Mouse (Mus musculus) midbrain, embryonic 12.5 days (tissue): Measurements from ENCODE around the gene Tardbp. TPM values are rescaled to one million over a fixed set of nuclear protein-coding genes. Genes with fewer than 3 reads are reported as not detected.
A peak's percentile ranks its signal among the peaks of the same experiment; 100 is the strongest.

Experiments
- ATAC-seq: fragments of 200-750 bp; cut with Nextera tagmentation; 2 replicates; pipeline ENCODE4 v1.8.0; 2017; ENCODE audit warnings: low read depth, moderate TSS enrichment, moderate library complexity; ENCODE audit not compliant: low FRiP score
- H3K27ac ChIP-seq: fragments of 300-500 bp; sonication (generic); replicated peaks from 2 replicates; pipeline ENCODE4 v1.5.1; 2016; ENCODE audit warnings: mild to moderate bottlenecking
- H3K27me3 ChIP-seq: fragments of 300-500 bp; sonication (generic); 2 replicates; pipeline ENCODE4 v1.6.1; 2016; ENCODE audit warnings: mild to moderate bottlenecking
- H3K36me3 ChIP-seq: fragments of 300-500 bp; sonication (generic); 2 replicates; pipeline ENCODE4 v1.6.1; 2016
- H3K4me1 ChIP-seq: fragments of 300-500 bp; sonication (generic); 2 replicates; pipeline ENCODE4 v1.6.1; 2016
- H3K4me2 ChIP-seq: fragments of 300-500 bp; sonication (generic); replicated peaks from 2 replicates; pipeline ENCODE4 v1.6.1; 2016; ENCODE audit warnings: mild to moderate bottlenecking, moderate library complexity
- H3K4me3 ChIP-seq: fragments of 300-500 bp; sonication (generic); 2 replicates; pipeline ENCODE4 v1.5.1; 2016; ENCODE audit warnings: mild to moderate bottlenecking
- H3K9ac ChIP-seq: fragments of 300-500 bp; sonication (generic); replicated peaks from 2 replicates; pipeline ENCODE4 v1.6.1; 2016; ENCODE audit warnings: mild to moderate bottlenecking, moderate library complexity
- H3K9me3 ChIP-seq: fragments of 300-500 bp; sonication (generic); 2 replicates; pipeline ENCODE4 v1.6.1; 2016; ENCODE audit warnings: mild to moderate bottlenecking
- WGBS: fragments of 180-500 bp; shearing (Covaris S2); methylation state at CpG from one replicate; pipeline ENCODE4 v1.1.7; 2016; 5-methylcytosine and 5-hydroxymethylcytosine counted together
- polyA plus RNA-seq: library from polyadenylated mRNA; unstranded; fragments of >200 nt; fragmentation: Nextera tagmentation; extraction: Ambion mirVana; gene quantifications from 2 replicates; pipeline ENCODE4 v1.2.1, GENCODE M21; 2016

The Tardbp gene
- polyA plus RNA-seq, result 380 and 385 TPM in 2 replicates

DNA sequence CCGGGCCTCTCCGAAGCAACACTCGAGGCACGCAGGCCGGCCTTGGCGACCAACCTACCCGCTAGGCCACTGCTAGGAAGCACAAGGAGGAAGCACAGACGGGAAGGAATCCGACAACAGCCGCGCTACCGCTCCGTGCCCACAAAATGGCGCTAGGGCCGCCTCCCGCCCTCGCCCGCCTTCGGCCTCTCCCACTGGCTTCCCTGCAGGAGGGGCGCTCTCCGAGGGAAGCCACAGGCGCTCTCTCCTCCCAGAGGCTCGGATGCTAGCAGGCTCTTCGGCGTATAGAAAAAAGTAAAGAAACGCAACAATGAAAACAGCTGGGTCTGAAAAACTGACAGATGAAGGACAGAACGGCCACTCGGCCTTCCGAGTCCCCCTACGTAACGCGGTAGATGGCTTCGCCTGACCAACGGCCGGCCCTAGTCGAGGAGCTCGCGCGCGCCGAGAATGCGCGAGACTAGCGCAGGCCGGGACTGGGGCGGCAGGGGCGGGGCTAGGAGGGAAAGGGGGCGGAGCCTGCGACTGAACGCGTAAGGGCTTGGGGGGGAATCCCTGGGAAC lies at the start of gene Tardbp:
Tardbp (minus strand) TSS at position 397 of the 563 bp plus-strand sequence.
- no peaks in the 10 kb centered on the region for H3K9me3 ChIP-seq
- under 1% methylated on average over 51 of the region's 51 CpGs for WGBS
- ATAC-seq, result peak; percentile 96

DNA sequence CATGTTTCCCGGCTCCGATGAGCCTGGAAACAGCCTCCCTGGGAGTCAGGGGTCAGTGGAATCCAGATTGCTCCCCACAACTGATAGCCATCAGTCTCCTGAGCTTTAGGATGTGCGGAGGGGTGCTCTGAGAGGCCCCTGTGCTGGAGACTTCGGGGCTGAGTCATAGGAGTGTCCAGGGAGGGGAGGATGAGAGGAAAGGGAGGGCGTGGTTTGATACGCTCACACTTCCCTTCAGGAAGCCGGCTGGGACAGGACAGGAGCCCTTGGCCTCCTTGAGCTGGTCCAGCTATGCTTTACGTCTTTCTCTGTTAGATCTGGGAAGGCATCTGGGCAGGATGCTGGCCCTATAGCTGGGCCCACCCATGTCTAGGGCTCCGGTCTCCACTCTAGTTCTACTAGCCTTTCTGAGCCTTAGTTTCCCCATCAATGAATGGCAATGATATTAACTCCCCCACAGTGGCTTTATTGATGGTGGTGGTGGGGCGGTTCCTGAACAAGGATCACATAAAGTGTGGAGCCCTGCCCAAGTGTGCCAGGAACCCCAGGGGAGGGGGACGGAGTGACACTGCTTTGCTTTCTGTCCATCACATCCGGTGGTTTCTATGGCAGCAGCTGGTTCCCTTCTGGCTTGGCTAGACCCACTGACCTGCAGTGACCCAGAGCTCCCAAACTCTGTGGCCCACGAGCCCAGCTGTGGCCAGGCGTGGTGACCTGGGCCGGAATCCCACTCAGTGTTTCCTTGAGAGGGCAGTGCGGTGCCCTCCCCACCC lies 49.6 kb upstream of the Tardbp start:
- Histone ChIP-seq H3K4me3 (no peak overlapping the region), H3K4me1 (peaks cover 11% of the 10 kb centered on the region), H3K27ac (no peak overlapping the region), H3K9me3 (no peaks in the 10 kb centered on the region), H3K9ac (no peak overlapping the region), H3K36me3 (no peaks in the 10 kb centered on the region), H3K27me3 (0 out of 2 replicates have a peak, but pooled peaks cover 8% of the 10 kb centered on the region), H3K4me2 (no peak overlapping the region)
- WGBS, result 51% methylated on average over 15 of the region's 16 CpGs
- no peak for ATAC-seq

More for the DNA sequence above, at the start of gene Tardbp:
- Histone ChIP-seq H3K27ac (peak within 1 kb of the TSS; percentile 91), H3K36me3 (peaks cover 33% of the 10 kb centered on the region), H3K27me3 (no peaks in the 10 kb centered on the region), H3K4me2 (peak within 1 kb of the TSS; percentile 92), H3K4me1 (peaks cover 20% of the 10 kb centered on the region; the same call in 1 of the 2 replicates), H3K9ac (peak within 1 kb of the TSS; percentile 99), H3K4me3 (peak within 1 kb of the TSS; percentile 96)

DNA sequence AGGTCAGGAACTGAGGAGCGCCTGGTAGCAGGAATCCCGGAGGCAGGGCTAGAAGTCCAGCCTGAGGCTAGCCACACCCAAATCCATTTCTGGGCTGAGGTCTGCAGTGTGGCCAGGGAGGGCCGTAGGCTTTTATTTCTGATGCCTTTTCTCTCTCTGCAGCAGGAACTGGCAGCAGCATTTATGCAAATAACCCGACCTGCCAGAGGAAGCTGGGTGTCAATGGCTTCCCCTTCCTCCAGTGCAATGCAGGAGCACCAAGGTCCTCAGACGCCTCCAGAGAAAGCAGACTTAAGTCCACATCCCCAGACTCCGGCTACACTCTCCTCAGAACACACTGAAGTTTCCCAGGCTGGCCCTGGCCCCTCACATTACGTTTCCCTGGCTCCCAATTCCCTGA lies 48.2 kb upstream of the Tardbp start:
- Histone ChIP-seq H3K9me3 (no peaks in the 10 kb centered on the region), H3K4me1 (peaks cover 14% of the 10 kb centered on the region), H3K9ac (no peak overlapping the region), H3K4me2 (no peak overlapping the region), H3K27ac (no peak overlapping the region), H3K4me3 (no peak overlapping the region), H3K27me3 (0 out of 2 replicates have a peak, but pooled peaks cover 8% of the 10 kb centered on the region), H3K36me3 (no peaks in the 10 kb centered on the region)
- no peak for ATAC-seq
- WGBS, result 56% methylated on average over 7 of the region's 7 CpGs

- H3K4me3 ChIP-seq, result no peak overlapping the region
- H3K27ac ChIP-seq, result no peak overlapping the region
- H3K4me2 ChIP-seq, result no peak overlapping the region
- H3K9me3 ChIP-seq, result no peaks in the 10 kb centered on the region
- no peak overlapping the region for H3K9ac ChIP-seq
- H3K4me1 ChIP-seq, result peaks cover 4% of the 10 kb centered on the region
- ATAC-seq, result no peak
- 0 out of 2 replicates have a peak, but pooled peaks cover 8% of the 10 kb centered on the region for H3K27me3 ChIP-seq
- H3K36me3 ChIP-seq, result no peaks in the 10 kb centered on the region
- WGBS, result 63% methylated on average over 16 of the region's 16 CpGs
Measured at GRCm38 (mm10) chr4:148671230-148671947, 44.6 kb upstream of the Tardbp start.

DNA sequence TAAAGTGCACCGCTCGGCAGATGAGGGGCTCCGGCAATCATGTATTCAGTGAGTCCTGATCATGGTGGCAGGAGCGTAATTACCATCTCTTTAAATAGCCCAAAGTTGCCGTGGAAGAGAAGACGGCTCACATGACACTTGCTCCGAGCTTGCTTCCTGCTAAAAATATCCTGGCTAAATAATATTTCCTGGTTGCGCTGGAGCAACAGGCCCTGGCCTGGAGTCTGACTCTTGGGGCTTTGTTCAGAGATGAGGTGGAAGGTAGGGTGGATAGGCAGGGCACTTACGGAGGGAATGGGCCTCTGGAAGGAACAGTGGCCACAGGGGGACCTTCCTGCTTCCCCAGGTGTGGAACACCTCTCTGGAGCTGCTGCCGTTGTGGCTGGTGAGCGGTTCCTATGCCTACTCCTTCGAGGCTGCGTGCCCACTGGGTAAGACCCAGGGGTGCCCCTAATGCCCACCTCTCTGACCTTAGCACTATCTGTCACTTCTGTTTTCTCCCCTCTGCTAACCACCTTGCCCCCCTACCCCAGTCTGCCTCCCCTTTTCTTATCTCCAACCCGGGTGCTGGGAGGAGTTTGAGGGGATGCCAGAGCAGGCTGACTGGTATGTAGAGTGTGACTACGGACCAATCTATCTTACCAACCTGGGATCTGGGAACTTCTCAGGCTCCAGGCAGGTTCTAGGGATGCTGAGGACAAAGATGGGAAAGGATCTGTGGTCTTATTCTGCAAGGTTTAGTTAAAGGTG lies 40.4 kb upstream of the Tardbp start:
- Histone ChIP-seq H3K4me1 (0 out of 2 replicates have a peak, but pooled peaks cover 3% of the 10 kb centered on the region), H3K4me2 (no peak overlapping the region), H3K4me3 (no peak overlapping the region), H3K36me3 (no peaks in the 10 kb centered on the region), H3K27me3 (peaks cover 17% of the 10 kb centered on the region), H3K27ac (no peak overlapping the region), H3K9me3 (no peaks in the 10 kb centered on the region), H3K9ac (no peak overlapping the region)
- no peak for ATAC-seq
- WGBS, result 90% methylated on average over 15 of the region's 15 CpGs

DNA sequence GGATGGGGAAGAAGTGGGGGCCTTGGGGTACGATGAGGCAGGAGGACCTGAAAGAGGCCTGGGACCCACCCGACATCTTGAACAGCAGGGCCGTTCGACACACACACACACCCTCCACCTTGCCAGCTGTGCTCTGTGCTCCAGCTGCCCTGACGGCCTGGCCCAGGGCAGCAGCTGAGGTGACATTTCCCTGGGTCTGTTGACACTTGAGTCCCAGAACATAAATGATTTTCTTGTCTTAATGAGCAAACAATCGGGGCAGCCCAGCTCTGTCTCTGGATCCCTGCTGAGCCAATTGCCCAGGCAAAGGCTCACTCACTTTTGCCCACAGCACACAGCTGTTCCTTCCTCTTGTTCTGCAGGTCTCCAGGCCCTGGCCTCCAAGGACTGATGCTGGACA lies 37.2 kb upstream of the Tardbp start:
- Histone ChIP-seq H3K9me3 (no peaks in the 10 kb centered on the region), H3K4me1 (no peaks in the 10 kb centered on the region), H3K9ac (no peak overlapping the region), H3K4me3 (no peak overlapping the region), H3K4me2 (no peak overlapping the region), H3K27ac (no peak overlapping the region), H3K27me3 (peaks cover 28% of the 10 kb centered on the region), H3K36me3 (no peaks in the 10 kb centered on the region)
- WGBS, result 60% methylated on average over 6 of the region's 6 CpGs
- no peak for ATAC-seq

- H3K27me3 ChIP-seq, result peaks cover 28% of the 10 kb centered on the region
- WGBS, result 75% methylated on average over 7 of the region's 7 CpGs
- no peak overlapping the region for H3K27ac ChIP-seq
- no peaks in the 10 kb centered on the region for H3K4me1 ChIP-seq
- no peak overlapping the region for H3K4me3 ChIP-seq
- no peaks in the 10 kb centered on the region for H3K36me3 ChIP-seq
- no peak overlapping the region for H3K4me2 ChIP-seq
- no peaks in the 10 kb centered on the region for H3K9me3 ChIP-seq
- ATAC-seq, result no peak
- H3K9ac ChIP-seq, result no peak overlapping the region
Measured at GRCm38 (mm10) chr4:148663326-148663725, 36.5 kb upstream of the Tardbp start.

GRCm38 (mm10) chr4:148662168-148662965 lies 35.5 kb upstream of the Tardbp start:
- WGBS, result 40% methylated on average over 21 of the region's 21 CpGs
- H3K27me3 ChIP-seq, result peaks cover 32% of the 10 kb centered on the region
- H3K4me1 ChIP-seq, result no peaks in the 10 kb centered on the region
- ATAC-seq, result 0 out of 2 replicates have a peak, but pooled peaks have one; percentile 19
- H3K9ac ChIP-seq, result no peak overlapping the region
- H3K9me3 ChIP-seq, result no peaks in the 10 kb centered on the region
- no peaks in the 10 kb centered on the region for H3K36me3 ChIP-seq
- H3K4me3 ChIP-seq, result 0 out of 2 replicates have a peak overlapping the region, but pooled peaks have one; percentile 18
- no peak overlapping the region for H3K27ac ChIP-seq
- peak overlapping the region; percentile 33 for H3K4me2 ChIP-seq

GRCm38 (mm10) chr4:148660174-148660573 lies 33.4 kb upstream of the Tardbp start:
- Histone ChIP-seq H3K36me3 (no peaks in the 10 kb centered on the region), H3K4me2 (no peak overlapping the region), H3K27ac (no peak overlapping the region), H3K4me1 (peaks cover 2% of the 10 kb centered on the region; the same call in 1 of the 2 replicates), H3K9ac (no peak overlapping the region), H3K27me3 (peaks cover 35% of the 10 kb centered on the region), H3K9me3 (no peaks in the 10 kb centered on the region), H3K4me3 (no peak overlapping the region)
- 65% methylated on average over 3 of the region's 3 CpGs for WGBS
- ATAC-seq, result no peak

DNA sequence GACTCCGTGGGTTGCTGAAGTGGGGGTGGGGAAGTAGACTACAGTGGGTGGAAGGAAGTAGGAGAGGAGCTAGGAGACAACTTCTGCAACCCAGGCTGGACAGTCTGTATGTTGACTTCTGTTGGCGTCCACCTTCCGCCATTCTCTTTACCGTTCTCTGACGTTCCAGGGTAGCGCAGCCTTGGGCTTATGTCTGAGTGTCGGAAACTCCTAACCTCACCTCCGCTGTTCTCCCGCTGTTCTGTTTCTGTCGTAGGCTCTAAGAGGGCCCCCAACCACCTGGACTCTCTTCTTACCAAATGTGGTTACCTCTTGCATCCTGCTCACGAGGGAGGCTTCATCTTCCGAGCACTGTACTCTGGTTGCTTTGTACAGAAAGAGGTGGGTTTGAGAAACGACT lies 31.0 kb upstream of the Tardbp start:
- H3K4me2 ChIP-seq, result no peak overlapping the region
- no peaks in the 10 kb centered on the region for H3K9me3 ChIP-seq
- no peak overlapping the region for H3K9ac ChIP-seq
- H3K27me3 ChIP-seq, result peaks cover 23% of the 10 kb centered on the region
- H3K4me1 ChIP-seq, result peaks cover 2% of the 10 kb centered on the region; the same call in 1 of the 2 replicates
- H3K27ac ChIP-seq, result no peak overlapping the region
- WGBS, result 91% methylated on average over 13 of the region's 13 CpGs
- H3K4me3 ChIP-seq, result no peak overlapping the region
- ATAC-seq, result no peak
- no peaks in the 10 kb centered on the region for H3K36me3 ChIP-seq
